Mouse (Mus musculus) gastrocnemius, postnatal 14 days (tissue): Measurements from ENCODE around the gene Cdyl. TPM values are rescaled to one million over a fixed set of nuclear protein-coding genes. Genes with fewer than 3 reads are reported as not detected.

ENCODE experiments used
- DNase-seq: peaks from one replicate; pipeline ENCODE4 v3.0.0; 2021; ENCODE audit warnings: mixed read lengths
- intact Hi-C: fragments of 180-260 bp; cut with DNase I; formaldehyde crosslinking; loops from one replicate; pipeline ENCODE4 v1.15.1; 2025; ENCODE audit warnings: low total_unique reads
- long read RNA-seq, 2 experiments: library from polyadenylated mRNA; stranded (forward); transcript quantifications; one replicate each; pipeline ENCODE4 v2.0.0; 2021
- total RNA-seq, 2 experiments: library from RNA; stranded (reverse); gene quantifications; 2 replicates each; pipeline ENCODE4 v1.2.3; 2021

Gene Cdyl
- 1 to 10 TPM; 7.2 to 9.5 TPM for total RNA-seq
- long read RNA-seq, experiment 1, partial matches to known transcripts = 1 of 5 reads
- long read RNA-seq, experiment 1, other reads (novel, unspliced or antisense) = 0 of 5 reads
- long read RNA-seq, experiment 2, transcript Cdyl-202 (7 exons, 3,575 nt) = major isoform, 10 of 11 reads
- long read RNA-seq, experiment 2, partial matches to known transcripts = 0 of 11 reads
- long read RNA-seq, experiment 2, other reads (novel, unspliced or antisense) = 1 of 11 reads

DNA sequence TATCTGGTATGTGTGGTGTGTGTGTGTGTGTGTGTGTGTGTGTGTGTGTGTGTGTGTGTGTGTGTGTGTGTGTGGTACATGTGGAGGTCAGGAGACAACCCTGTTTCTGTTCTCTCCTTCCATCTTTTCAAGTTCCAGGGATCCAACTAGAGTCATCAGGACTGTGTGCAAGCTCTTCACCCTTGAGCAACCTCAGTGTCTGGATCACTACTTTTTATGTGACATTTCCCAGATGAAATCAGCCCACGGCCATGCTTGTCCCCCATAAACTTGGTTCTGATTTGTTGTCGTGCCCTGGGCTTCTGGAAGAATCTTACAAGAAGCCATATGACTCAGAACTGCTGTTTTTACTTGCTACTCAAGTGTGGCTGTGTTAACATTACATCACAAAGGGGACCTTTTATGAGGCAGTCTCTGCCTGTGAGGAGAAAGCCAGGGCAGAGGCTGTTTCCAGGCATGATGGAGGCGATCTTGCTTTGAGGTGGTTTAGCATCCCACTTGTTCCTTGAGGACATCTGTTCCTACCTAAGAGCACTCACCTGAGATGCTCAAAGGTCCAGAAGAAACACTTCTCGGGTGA lies at the start of gene Cdyl:
Gene Cdyl, plus strand, starts transcription at position 428 of the 580 bp plus-strand sequence.
- no peak for DNase-seq
- intact Hi-C loops = no loop called here

DNA sequence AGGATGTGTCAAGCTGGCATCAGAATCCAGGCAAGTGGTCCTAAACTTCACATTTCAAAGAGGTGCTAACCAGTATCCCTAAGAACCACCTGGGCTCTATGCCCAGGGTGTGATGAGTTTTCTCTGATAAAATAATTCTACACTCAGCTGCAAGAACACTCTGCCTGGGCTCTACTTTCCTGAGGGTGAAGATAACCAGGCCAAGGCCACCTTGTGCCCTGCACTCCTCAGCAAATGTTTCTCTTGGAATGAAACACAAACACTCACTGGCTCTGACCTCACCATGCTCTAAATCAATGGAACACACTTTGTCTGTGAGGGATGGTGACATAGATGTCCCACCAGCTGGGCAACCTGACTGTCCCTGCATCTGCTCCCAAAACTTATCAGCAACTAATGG lies 48.9 kb upstream of the Cdyl start:
- intact Hi-C loops = no loop called here
- DNase-seq = no peak

DNA sequence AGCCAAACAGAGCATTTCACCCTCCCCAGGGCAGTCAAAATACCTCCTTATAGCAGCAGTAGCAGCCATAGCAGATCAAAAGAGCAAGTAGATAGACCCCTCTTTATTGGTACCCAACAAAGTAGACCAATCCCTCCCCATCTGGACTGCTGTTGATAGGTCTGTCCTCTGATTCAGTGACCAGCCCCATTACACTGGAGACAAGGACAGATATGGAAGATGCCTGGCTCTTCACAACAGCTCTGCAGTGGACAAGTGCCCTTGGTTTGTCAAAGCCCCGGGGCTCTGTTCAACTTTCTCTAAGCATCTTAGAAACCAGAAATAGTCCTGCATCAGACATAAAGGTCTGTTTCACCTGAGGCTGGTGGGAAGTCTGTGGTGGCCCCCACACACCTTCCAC lies 47.1 kb upstream of the Cdyl start:
- intact Hi-C loops = no loop called here
- no peak for DNase-seq

DNA sequence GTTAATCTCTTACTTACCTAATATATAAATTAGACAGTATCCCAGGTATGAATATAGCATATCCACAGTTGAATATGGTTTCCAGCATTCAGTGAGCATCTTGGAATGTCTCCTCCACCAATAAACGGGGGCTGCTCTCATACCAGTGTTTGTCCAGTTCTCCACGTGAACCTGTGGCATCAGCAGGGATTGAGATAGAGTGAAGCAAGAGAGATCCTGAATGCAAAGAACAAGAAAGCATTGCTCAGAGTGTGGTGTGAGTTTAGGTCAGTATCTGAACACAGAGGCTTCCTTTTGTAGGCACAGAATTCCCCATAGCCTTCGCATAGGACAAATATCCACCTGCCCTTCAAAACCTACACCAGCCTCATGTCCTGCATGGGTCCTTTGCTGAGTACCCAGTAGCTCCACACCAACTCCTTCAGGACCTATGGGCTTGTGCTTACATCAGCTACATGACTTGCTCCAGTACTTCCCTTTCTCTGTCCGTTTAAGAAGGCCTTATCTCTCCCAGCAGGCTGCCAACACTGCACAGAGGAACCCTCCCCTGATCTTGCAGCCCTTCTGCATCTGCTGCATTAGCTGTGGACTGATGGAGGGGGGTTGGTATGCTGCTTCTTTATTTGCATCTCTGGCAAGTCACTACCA lies 44.7 kb upstream of the Cdyl start:
- no peak for DNase-seq
- intact Hi-C loops = no loop called here

DNA sequence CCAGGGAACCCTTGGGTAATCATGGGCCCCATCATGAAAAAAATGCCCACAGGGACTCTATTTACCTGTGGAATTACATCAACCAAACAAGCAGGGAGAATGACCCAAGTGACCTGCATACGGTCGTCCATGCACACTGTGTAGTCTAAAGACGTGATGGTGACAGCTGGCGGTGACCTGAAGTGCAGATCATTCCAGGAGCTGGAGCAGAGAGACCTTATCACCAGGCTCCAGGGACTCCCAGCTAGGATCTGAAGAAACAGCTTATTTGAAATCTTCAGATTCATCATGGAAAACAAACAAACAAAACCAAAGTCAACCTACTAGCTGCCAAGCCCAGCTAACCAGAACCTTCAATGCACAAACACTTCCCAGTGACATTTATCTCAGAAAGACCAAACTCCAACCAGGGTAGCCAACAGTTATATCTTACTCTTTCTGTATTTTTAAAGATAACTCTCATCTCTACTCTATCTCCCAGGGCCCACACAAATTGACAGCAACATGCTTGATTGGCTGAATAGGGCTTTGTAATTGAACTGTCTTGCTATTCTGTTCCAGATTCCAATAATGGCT lies 43.0 kb upstream of the Cdyl start:
- DNase-seq = no peak
- intact Hi-C loops = no loop called here

DNA sequence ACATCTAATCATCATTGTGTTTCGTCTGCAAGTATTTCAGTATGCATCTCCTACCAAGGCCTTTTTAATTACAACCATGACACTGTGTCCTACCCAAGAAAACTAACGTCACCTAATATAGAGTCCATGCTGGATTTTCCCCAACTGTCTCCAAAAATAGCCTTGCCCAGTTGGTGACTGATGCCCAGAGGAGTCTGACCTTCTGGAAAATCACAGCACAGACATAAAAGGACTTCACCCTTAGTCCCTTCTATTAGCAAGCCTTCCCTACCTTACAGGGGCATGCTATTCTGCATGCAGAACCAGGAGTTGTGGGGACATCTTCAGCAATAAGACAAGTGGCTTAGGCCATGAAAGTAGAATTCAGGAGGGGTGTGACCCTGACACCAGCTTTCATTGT lies 40.3 kb upstream of the Cdyl start:
- no peak for DNase-seq
- intact Hi-C loops = no loop called here

DNA sequence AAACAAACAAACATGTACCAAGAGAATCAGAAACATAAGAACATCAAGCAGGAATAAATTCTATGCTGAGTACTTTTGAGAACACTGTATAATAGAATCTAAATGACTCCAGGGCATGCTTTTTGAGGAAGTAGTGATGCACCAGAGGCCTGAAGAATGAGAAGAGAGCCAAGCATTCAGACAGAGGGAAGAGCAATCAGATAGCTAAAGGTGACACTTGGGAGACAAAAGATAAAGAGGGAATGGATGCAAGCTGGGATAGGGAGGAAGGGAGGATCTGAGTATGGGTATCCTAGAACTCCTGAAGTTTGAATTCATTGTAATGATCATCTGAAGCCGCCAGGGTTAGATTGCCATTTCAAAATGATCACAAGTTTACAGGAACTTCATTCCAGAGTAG lies 38.9 kb upstream of the Cdyl start:
- DNase-seq = no peak
- intact Hi-C loops = no loop called here

DNA sequence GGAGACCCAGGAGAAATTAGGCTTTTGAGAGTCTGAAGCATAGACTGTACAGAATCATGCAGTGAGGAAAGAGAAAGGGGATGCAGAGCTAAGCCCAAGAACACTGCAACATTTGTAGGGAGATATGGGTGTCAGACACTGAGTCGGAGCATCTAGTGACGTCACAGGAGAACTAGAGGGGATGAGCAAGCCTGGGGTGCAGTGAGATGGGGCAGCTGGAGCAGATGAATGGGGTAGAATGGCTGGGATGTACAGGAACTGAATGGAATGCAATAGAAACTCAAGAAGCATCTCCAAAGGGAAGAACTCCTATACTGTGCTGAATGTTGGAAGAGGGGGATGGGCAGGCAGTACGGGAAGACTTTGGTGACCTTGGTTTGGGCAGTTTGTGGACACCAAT lies 34.8 kb upstream of the Cdyl start:
- no peak for DNase-seq
- intact Hi-C loops = no loop called here

DNA sequence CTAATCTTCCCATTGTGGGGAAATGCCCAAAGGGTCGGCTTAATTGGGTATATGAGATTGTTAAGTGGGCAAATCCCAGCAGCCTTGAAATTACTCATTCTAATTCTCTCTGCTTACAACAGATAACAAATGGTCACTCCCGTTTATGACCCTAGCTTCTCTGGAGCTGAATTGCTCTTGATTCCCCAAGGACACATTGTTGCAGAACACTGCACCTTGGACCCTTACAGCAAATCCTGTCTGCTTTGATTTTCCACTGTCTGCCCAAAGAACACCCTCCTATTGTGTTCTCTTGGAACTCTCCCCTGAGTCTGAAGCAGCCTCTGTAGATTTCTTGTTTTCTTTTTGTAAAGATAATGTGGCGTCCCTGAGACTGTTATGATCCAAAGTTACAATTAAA lies 34.1 kb upstream of the Cdyl start:
- intact Hi-C loops = no loop called here
- no peak for DNase-seq

DNA sequence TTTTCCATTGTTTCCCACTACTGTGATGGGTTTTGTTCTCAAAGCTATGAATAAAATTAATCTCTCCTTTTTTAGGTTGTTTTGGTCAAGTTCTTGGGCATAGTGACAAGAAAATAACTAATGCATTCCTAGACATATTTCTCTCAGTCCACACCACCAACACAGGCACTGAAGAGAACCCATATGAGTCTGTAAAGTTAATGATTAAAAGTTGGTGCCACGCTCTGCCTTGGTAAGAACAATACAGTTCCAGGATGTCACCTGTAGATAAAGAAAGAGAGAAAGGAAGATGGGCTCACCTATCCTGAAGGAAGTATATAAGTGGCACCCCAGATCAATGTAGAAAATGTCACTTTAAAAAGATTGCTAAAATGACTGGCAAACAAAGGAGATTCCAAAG lies 32.3 kb upstream of the Cdyl start:
- intact Hi-C loops = no loop called here
- DNase-seq = no peak

DNA sequence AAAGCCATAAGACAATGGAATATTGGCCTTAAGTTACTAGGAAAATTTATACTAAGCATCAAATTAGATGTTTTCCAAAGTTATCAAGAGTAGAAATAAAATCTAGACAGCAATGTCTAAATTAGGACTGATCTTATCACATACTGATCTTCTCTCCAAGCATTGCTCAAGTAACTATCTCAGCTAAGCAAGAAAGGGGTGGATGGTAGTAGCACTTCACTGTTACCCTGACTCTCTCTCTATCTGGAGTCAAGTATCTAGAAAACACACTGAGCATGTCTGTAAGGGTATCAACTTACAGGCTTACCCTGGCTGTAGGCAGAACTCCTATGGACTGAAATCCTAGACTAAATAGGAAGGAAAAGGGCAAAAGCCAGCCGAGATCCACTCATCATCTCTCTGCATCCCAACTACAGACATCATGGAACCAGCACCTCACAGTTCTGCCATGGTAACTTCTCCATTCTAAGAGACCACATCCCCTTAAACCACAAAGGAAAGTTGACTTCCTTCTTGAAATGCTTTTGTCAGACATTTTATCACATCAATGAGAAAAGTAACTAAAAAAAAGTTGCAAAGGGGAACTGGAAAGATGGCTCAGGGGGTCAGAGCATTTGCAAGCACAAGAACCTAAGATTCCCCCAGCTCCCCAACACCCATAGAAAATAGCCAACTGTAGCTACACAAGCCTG lies 12.4 kb upstream of the Cdyl start:
- DNase-seq = no peak
- intact Hi-C loops = no loop called here

DNA sequence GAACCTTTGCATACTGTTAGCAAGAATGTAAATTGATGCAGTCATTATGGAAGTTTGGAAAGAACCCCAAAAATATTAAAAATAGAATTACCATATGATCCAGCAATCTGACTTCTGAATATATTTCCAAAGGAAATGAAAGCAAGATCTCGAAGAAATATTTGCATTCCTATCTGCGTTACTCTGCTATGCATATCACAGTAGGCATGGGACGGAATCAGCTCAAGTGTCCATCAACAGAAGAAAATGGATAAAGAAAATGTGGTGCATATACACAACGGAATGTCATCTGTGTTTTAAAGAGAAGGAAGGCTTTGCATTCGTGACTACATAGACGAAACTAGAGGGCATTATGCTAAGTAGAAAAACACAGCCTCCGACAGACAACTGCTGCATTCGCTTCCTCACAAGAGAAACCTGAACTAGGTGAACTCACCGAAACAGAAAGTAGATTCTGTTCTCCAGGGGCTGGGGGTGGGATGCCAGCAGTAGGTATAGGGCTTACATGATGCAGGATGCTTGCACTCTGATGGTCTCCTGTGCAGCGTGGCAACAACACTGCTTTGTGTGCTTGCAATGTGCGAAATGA lies 9.3 kb upstream of the Cdyl start:
- DNase-seq = no peak
- intact Hi-C loops = no loop called here

DNA sequence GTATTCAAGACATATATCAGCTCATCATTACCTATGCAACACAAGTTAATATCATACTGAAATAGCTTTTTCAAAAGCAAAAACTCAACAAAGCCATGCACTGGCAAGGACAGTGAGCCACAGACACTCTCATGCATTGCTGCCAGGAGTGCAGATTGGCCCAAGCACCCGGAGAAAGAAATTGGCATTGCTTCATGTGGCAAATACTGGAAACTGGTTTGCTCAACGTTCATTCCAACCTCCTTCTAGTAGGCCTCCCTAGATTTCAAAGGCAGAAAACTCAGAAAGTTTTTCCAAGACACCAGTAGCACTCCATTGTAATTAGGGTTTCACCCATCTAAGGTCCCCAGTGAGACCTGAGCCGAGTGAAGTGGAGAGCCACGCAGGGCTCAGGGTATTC lies 6.8 kb upstream of the Cdyl start:
- DNase-seq = no peak
- intact Hi-C loops = no loop called here

DNA sequence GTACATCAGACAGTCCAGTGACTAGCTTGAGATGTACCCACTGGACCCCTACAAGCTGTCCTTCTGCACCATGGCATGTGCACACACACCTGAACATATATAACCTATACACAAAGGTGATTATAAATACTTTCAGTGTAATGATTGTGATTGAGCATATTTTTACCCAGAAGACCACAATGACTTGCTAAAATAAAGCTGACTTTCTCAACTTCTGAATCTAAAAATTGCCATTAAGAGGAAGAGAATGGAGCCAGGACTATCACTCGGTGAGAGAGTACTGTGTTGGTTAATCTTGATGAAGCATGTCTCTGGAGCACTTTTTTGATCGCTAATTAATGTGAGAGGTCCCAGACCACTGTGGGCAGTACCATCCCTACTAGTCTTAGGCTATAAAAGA lies 2.8 kb upstream of the Cdyl start:
- intact Hi-C loops = no loop called here
- no peak for DNase-seq

DNA sequence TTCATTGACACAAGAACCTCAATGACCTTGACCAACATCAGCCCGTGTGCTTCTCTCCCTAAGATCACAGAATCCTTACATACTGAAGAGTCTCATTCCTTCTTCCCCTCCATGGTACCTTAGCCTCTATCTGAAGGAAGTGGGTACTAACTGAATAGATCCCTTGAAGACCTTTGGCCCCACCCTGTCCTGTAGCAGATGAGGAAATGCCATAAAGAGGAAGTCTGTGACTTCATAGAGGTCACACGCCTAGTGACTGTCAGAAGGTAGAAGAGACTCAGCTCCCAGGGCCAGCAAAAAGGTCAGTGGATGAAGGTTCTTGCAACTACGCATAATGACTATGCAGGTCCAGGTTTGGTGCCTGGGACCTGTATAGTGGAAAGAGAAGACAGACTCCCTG lies 5.8 kb downstream of the Cdyl start:
- intact Hi-C loops = no loop called here
- DNase-seq = no peak

DNA sequence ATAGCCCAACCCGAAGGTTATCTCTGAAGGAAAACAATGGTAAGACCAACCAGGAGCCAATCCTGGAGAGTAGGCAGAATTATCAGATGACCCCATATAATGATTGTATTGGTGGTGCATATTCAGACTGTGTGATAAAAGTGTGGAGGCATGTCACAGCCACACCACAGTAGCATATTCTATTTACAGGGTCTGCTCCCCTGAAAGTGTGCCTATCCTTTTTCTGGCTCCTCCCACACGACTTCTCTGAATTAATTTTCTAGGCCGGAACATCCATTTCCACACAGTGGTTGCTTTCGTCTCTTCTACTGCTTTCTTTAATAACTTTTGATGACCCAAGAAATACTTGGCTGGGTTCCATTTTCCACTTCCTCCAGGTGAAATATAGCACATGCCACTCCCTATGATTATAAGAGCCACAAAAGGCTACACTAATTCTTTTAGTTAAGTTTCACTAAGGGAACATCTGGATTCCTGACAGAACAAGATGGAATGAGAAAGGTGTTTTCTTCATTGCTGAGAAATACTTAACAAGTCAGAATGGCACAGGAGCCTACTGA lies 10.4 kb downstream of the Cdyl start:
- DNase-seq = no peak
- intact Hi-C loops = no loop called here

DNA sequence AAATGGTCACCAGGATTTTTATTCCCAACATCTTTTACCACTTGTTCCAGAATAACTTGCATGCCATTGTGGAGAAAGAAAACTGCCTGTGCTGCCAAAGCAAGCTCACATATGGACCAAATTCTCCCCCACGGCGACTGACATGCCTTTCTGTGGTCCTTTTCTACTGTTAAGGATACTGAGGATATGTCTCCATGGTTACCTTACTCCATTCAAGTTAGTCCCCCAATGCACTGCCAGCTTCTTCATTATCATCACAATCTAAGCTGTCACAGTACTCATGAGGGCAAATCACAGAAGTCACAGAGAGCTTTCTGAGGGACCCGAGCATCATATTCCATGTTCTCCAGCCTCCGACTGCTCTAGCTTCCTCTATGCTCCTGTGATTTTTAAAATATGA lies 11.2 kb downstream of the Cdyl start:
- no peak for DNase-seq
- intact Hi-C loops = no loop called here

DNA sequence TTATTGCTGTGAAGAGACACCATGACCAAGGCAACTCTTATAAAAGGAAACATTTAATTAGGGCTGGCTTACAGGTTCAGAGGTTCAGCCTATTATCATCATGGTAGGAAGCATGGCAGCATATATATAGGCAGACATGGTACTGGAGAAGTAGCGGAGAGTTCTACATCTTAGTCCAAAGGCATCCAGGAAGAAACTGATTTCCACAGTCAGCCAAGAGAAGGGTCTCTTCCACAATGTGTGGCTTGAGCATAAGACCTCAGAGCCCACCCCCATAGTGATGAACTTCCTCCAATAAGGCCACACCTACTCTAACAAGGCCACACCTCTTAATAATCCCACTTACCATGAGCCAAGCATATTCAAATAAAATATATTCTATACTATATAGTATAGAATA lies 17.3 kb downstream of the Cdyl start:
- intact Hi-C loops = no loop called here

DNA sequence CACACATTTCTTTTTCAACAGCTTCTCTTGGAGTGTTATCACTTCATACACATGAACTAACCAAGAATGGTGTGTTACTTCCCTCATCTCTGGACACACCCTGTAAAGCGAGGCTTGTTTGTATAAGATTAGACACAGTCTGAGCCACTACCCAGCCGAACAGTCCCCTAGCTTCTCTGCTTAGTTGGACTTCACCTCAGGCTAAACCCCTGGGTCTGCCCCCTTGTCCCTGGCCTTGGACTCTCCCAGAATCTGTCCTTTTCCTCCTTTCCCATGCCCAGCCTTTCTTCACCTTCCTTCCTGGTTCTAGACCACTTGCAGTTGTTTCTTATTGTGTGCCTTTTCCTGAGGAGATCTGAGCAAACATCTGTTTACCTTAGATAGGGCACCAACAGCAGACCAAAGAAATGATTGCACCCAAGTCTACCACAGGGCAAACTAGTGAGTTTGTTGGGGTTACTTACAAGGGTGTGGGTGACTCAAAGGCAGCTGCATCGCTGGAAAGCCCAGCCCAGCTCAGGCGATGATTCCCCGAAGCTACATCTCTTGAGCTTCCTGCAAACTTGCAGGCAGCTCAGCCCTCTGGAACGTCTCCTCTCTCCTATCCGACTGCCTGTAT lies 17.9 kb downstream of the Cdyl start:
- no peak for DNase-seq
- intact Hi-C loops = no loop called here

More for the DNA sequence above, 17.3 kb downstream of the Cdyl start:
- no peak for DNase-seq
